Comparison of ENCODE assay signal across 28 mouse cellular contexts in genomic region chr8:126578641-126579040, GRCm38 (mm10). TPM values are rescaled to one million over a fixed set of nuclear protein-coding genes. Genes with fewer than 3 reads are reported as not detected.
DNase-seq lines count a peak whose midpoint lies in the region; ATAC-seq and TF ChIP-seq lines count a peak whose summit lies in the region.
"Had no signal": no experiment of that assay in that cellular context is flagged by ENCODE, and none has a peak within 500 bp of the region (broad histone marks: within the 10 kb centered on the region; RNA-seq: fewer than 3 reads in every experiment).

No protein-coding gene starts in this region.

- WGBS in heart, embryonic 12.5 days, result 82% methylated on average over 3 of the region's 3 CpGs
- 88% methylated on average over 3 of the region's 3 CpGs for WGBS in kidney, adult 2 months
- WGBS in liver, adult 2 months, result 75% methylated on average over 3 of the region's 3 CpGs
- WGBS in liver, embryonic 12.5 days (ENCODE audit: insufficient replicate concordance), result 63% methylated on average over 3 of the region's 3 CpGs

- H3K27me3 ChIP-seq in heart, embryonic 12.5 days (replicated peaks), result no peaks in the 10 kb centered on the region
- H3K27me3 ChIP-seq in kidney, adult 2 months (replicated peaks; ENCODE audit: control insufficient read depth, insufficient read depth, low read length), result no peaks in the 10 kb centered on the region
- H3K27me3 ChIP-seq in liver, adult 2 months (ENCODE audit: control insufficient read depth, insufficient read depth, low read length), result no peaks in the 10 kb centered on the region
- no peaks in the 10 kb centered on the region for H3K27me3 ChIP-seq in liver, embryonic 12.5 days (replicated peaks)
- H3K27me3 ChIP-seq: CH12.LX; embryonic facial prominence, embryonic 13.5 days; embryonic facial prominence, embryonic 15.5 days; forebrain, embryonic 12.5 days; Patski had no signal

- no peak overlapping the region for H3K4me3 ChIP-seq in heart, embryonic 12.5 days
- no peak overlapping the region for H3K4me3 ChIP-seq in kidney, adult 2 months (ENCODE audit: insufficient read depth, low read depth, low read length)
- no peak overlapping the region for H3K4me3 ChIP-seq in liver, adult 2 months (ENCODE audit: insufficient read depth, low read depth, low read length)
- no peak overlapping the region for H3K4me3 ChIP-seq in liver, embryonic 12.5 days
- H3K4me3 ChIP-seq: embryonic facial prominence, embryonic 13.5 days; embryonic facial prominence, embryonic 15.5 days; erythroblast, embryonic 14.5 days; forebrain, embryonic 10.5 days; forebrain, embryonic 12.5 days had no signal

- H3K4me2 ChIP-seq in heart, embryonic 12.5 days, result no peak overlapping the region
- H3K4me2 ChIP-seq in liver, embryonic 12.5 days, result no peak overlapping the region
- H3K4me2 ChIP-seq: embryonic facial prominence, embryonic 13.5 days; embryonic facial prominence, embryonic 15.5 days; forebrain, embryonic 12.5 days had no signal

- no peak overlapping the region for H3K27ac ChIP-seq in heart, embryonic 12.5 days (ENCODE audit: poor library complexity, severe bottlenecking)
- H3K27ac ChIP-seq in kidney, adult 2 months (ENCODE audit: insufficient read depth, low read depth, low read length), result no peak overlapping the region
- H3K27ac ChIP-seq in liver, adult 2 months (replicated peaks; ENCODE audit: insufficient read depth, low read depth, low read length), result no peak overlapping the region
- no peak overlapping the region for H3K27ac ChIP-seq in liver, embryonic 12.5 days
- H3K27ac ChIP-seq: embryonic facial prominence, embryonic 13.5 days; embryonic facial prominence, embryonic 15.5 days; forebrain, embryonic 10.5 days; forebrain, embryonic 12.5 days had no signal

- H3K36me3 ChIP-seq in heart, embryonic 12.5 days, result 0 out of 2 replicates have a peak, but pooled peaks cover 10% of the 10 kb centered on the region
- H3K36me3 ChIP-seq in kidney, adult 2 months (ENCODE audit: control insufficient read depth, insufficient read depth, low read length), result no peaks in the 10 kb centered on the region
- no peaks in the 10 kb centered on the region for H3K36me3 ChIP-seq in liver, adult 2 months (ENCODE audit: control insufficient read depth, insufficient read depth, low read length)
- no peaks in the 10 kb centered on the region for H3K36me3 ChIP-seq in liver, embryonic 12.5 days
- H3K36me3 ChIP-seq: embryonic facial prominence, embryonic 15.5 days; forebrain, embryonic 10.5 days; forebrain, embryonic 12.5 days had no signal

- no peak for ATAC-seq in heart, embryonic 12.5 days (ENCODE audit: insufficient number of reproducible peaks, low FRiP score)
- ATAC-seq in liver, embryonic 12.5 days, result no peak
- ATAC-seq: activated CD4-positive, CD25-positive, alpha-beta regulatory T cell, adult 4 months; CD4-positive, CD25-positive, alpha-beta regulatory T cell, adult 4 months; forebrain, embryonic 14.5 days; forebrain, embryonic 16.5 days; Patski had no signal

- peaks cover 10% of the 10 kb centered on the region for H3K4me1 ChIP-seq in heart, embryonic 12.5 days (replicated peaks)
- H3K4me1 ChIP-seq in kidney, adult 2 months (ENCODE audit: control insufficient read depth, insufficient read depth, low read length), result peaks cover 15% of the 10 kb centered on the region
- peaks cover 14% of the 10 kb centered on the region for H3K4me1 ChIP-seq in liver, adult 2 months (ENCODE audit: control insufficient read depth, insufficient read depth, low read length)
- peaks cover 16% of the 10 kb centered on the region for H3K4me1 ChIP-seq in liver, embryonic 12.5 days

- no peak for TF ChIP-seq POLR2A in kidney, adult 2 months (IDR thresholded peaks at IDR 0.05; ENCODE audit: low read depth, low read length)
- no peak for TF ChIP-seq POLR2A in liver, adult 2 months (IDR thresholded peaks at IDR 0.05; ENCODE audit: extremely low read depth, insufficient read depth, low read length)

- no peak overlapping the region for H3K9ac ChIP-seq in heart, embryonic 12.5 days
- no peak overlapping the region for H3K9ac ChIP-seq in liver, adult 2 months (ENCODE audit: low read depth, low read length)
- H3K9ac ChIP-seq in liver, embryonic 12.5 days, result no peak overlapping the region
- H3K9ac ChIP-seq: embryonic facial prominence, embryonic 13.5 days; embryonic facial prominence, embryonic 15.5 days; forebrain, embryonic 12.5 days had no signal

- no peak for TF ChIP-seq CTCF in kidney, adult 2 months (conservative IDR thresholded peaks at IDR 0.05; ENCODE audit: insufficient read depth, insufficient read length, low read depth, low read length)
- no peak for TF ChIP-seq CTCF in liver, adult 2 months (IDR thresholded peaks at IDR 0.05; ENCODE audit: low read depth, low read length)

- H3K9me3 ChIP-seq in heart, embryonic 12.5 days (replicated peaks), result no peaks in the 10 kb centered on the region; the same call in 1 of the 2 replicates
- H3K9me3 ChIP-seq in liver, embryonic 12.5 days (replicated peaks), result 0 out of 2 replicates have a peak, but pooled peaks cover 4% of the 10 kb centered on the region
- H3K9me3 ChIP-seq: embryonic facial prominence, embryonic 15.5 days; forebrain, embryonic 12.5 days had no signal

- DNase-seq in heart, adult 11 months, result peak; percentile 78
- DNase-seq in kidney, adult 2 months, result peak; percentile 66
- DNase-seq in kidney, adult 8-10 months, result no peak
- DNase-seq in liver, adult 2 months (ENCODE audit: extremely low read depth, low read depth, low spot score), result peak; percentile 82
- DNase-seq: adrenal gland, adult 2 months; adrenal gland, postnatal 10 days; adrenal gland, postnatal 25 days; B cell, adult 2 months; cerebellum, adult 11 months; cerebellum, adult 18-20 months; cerebellum, adult 8-10 months; cerebellum, adult 9-11 months; cerebellum, postnatal 14 days; cerebellum, postnatal 36 days; embryo, embryonic 11 days had no signal

- H3K79me2 ChIP-seq in liver, adult 2 months (ENCODE audit: control insufficient read depth, insufficient read depth, low read length), result no peaks in the 10 kb centered on the region

RNA-seq across cellular contexts. Expression of gene Irf2bp2, which starts 15.1 kb away (rescaled TPM):
- polyA plus RNA-seq in heart, embryonic 12.5 days (2016; fragmentation: Nextera tagmentation; extraction: Ambion mirVana), result 8.9 and 9.7 TPM in 2 replicates
- 40.6 and 46.6 TPM in 2 replicates for polyA plus RNA-seq in kidney, adult 2 months (2012; rRNA removed)
- total RNA-seq in liver, adult 2 months (2014; rRNA removed), result 26.3 and 39.2 TPM in 2 replicates
- polyA plus RNA-seq in liver, adult 2 months (2012; rRNA removed), result 20.3 and 33.8 TPM in 2 replicates
- polyA plus RNA-seq in liver, embryonic 12.5 days (2016; fragmentation: Nextera tagmentation; extraction: Ambion mirVana), result 5.5 and 5.6 TPM in 2 replicates

Comparison
In these comparisons a context has a peak if more than half of its experiments do, and no peak if none do; other contexts are left out.
1. DNase-seq: peak in heart, adult 11 months (single experiment), kidney, adult 2 months (single experiment) and liver, adult 2 months (single experiment); none in kidney, adult 8-10 months (0 of 2).